Mouse (Mus musculus): ENCODE measurements around the gene Ubap2.

Ubap2 gene

GRCm38 (mm10) chr4:41158251-41158650 lies 116.7 kb downstream of the Ubap2 start:
- no peak for DNase-seq

DNA sequence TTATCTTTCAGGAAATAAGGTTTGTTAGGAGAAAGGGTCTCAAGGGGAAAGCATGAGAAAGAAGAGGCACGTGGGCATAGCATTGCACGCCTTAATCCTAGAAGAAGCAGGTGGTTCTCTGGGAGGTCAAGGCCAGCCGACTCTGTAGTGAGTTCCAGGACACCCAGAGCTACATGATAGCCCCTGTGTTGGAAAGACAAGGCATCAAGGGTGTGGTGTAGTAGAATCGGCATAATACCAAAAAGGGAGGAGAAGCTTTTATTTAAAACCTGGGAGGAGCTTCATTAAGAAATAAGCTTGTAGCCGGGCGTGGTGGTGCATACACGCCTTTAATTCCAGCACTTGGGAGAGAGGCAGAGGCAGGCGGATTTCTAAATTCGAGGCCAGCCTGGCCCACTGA lies 118.0 kb downstream of the Ubap2 start:
- DNase-seq, result no peak

GRCm38 (mm10) chr4:41153146-41153545 lies 121.8 kb downstream of the Ubap2 start:
- no peak for DNase-seq

GRCm38 (mm10) chr4:41151186-41151585 lies 123.8 kb downstream of the Ubap2 start:
- no peak for DNase-seq

DNA sequence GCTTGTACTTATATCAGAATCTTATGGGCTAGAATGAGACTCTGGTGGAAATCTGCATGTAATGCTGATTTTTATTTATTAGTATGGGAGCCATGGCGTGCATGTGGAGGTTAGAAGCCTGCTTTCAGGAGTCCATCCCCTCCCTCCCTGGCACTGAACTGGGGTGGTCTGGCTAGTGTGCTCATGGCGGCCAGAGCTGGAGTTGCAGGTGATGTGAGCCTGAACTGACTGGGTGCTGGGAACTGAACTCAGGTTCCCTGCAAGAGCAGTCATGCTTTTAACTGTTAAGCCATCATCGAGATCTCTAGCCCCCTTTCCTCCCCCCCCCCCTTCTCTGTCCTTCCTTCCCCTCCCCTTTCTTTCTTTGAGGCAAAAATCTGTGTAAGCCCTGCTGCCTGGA lies 125.1 kb downstream of the Ubap2 start:
- no peak for DNase-seq

All from liver (tissue).